Mouse (Mus musculus): ENCODE results near the gene Sfmbt2.
"Not testable (repeated sequence)": the region's sequence is repeated elsewhere in the genome, so short reads cannot be mapped to it uniquely, and the experiment has no call there.

DNA sequence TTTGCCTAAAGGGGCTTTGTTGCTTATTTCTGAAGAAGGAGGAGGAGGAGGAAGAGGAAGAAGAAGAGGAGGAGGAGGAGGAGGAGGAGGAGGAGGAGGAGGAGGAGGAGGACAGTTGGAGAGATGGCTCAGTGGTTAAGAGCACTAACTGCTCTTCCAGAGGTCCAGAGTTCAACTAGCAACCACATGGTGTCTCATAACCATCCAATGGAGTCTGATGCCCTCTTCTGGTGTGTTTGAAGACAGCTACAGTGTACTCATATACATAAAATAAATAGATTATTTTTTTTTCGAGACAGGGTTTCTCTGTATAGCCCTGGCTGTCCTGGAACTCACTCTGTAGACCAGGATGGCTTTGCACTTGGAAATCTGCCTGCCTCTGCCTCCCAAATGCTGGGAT lies 26.2 kb upstream of the Sfmbt2 start:
- not testable (repeated sequence) for TF ChIP-seq CTCF, POLR2A (IDR thresholded peaks at IDR 0.05; ENCODE audit: extremely low read depth, insufficient read depth, low read length)

All from cortical plate, adult 2 months (tissue).